Mouse (Mus musculus) CH12.LX (cell line): ENCODE measurements around the gene Cisd3. TPM values are rescaled to one million over a fixed set of nuclear protein-coding genes. Genes with fewer than 3 reads are reported as not detected.

Experiments used
- DNase-seq: peaks from one replicate; pipeline ENCODE4 v3.0.0-alpha.2; 2013; ENCODE audit errors: extremely low read depth
- H3K27ac ChIP-seq: 2 replicates; pipeline ENCODE4 v1.5.1; 2012; ENCODE audit warnings: low read depth, mild to moderate bottlenecking, control low read depth, moderate library complexity; ENCODE audit not compliant: insufficient read depth
- H3K27me3 ChIP-seq: replicated peaks from 2 replicates; pipeline ENCODE3; 2012; ENCODE audit warnings: inconsistent platforms
- H3K36me3 ChIP-seq, 2 experiments: replicated peaks in 1 of 2; 2 replicates each; pipeline versions ENCODE3 to v1.6.1; 2012; ENCODE audit warnings: inconsistent platforms in 1 of 2, low read length in 1 of 2, mild to moderate bottlenecking in 1 of 2, mixed read lengths in 1 of 2, moderate library complexity in 1 of 2; ENCODE audit not compliant: control insufficient read depth in 1 of 2, insufficient read depth in 1 of 2
- H3K4me1 ChIP-seq, 2 experiments: 2 replicates each; pipeline ENCODE4 v1.6.1; 2012; ENCODE audit warnings: inconsistent platforms in 1 of 2, moderate library complexity in 1 of 2; ENCODE audit not compliant: insufficient read depth in 2 of 2, control insufficient read depth in 1 of 2
- H3K4me2 ChIP-seq: 2 replicates; pipeline ENCODE4 v1.6.1; 2012; ENCODE audit warnings: low read depth, mild to moderate bottlenecking, control low read depth; ENCODE audit not compliant: poor library complexity, insufficient read depth, severe bottlenecking
- H3K4me3 ChIP-seq, 3 experiments: fragments of 150-350 bp in 1 of 3; sonication (generic) in 1 of 3; replicated peaks in 1 of 3; 2 replicates each; pipeline versions ENCODE3 to v1.5.1; 2011 to 2012; ENCODE audit warnings: low read depth in 2 of 3, low read length in 2 of 3, mild to moderate bottlenecking in 2 of 3, moderate library complexity in 2 of 3, control low read depth in 1 of 3, improper control_type of control experiment in 1 of 3, inconsistent platforms in 1 of 3, mixed read lengths in 1 of 3; ENCODE audit not compliant: poor library complexity in 1 of 3
- H3K79me2 ChIP-seq: replicated peaks from 2 replicates; pipeline ENCODE4 v1.6.1; 2012; ENCODE audit warnings: mild to moderate bottlenecking, moderate library complexity; ENCODE audit not compliant: control insufficient read depth, poor library complexity, insufficient read depth, severe bottlenecking; ENCODE audit errors: extremely low read depth
- H3K9ac ChIP-seq: 2 replicates; pipeline ENCODE4 v1.6.1; 2012; ENCODE audit warnings: low read depth, mild to moderate bottlenecking, control low read depth, moderate library complexity; ENCODE audit not compliant: insufficient read depth
- H3K9me3 ChIP-seq: replicated peaks from 2 replicates; pipeline ENCODE3; 2012; ENCODE audit warnings: low read length, inconsistent platforms, mixed read lengths
- BHLHE40 ChIP-seq: IDR thresholded peaks from 2 replicates; pipeline ENCODE4 v1.6.1; 2011; ENCODE audit warnings: mild to moderate bottlenecking, low read depth, low read length, improper control_type of control experiment
- CHD1 ChIP-seq: IDR thresholded peaks from 2 replicates; pipeline ENCODE4 v1.6.1; 2012; ENCODE audit warnings: low read depth, low read length, improper control_type of control experiment, inconsistent platforms
- CHD2 ChIP-seq: IDR thresholded peaks from 2 replicates; pipeline ENCODE4 v1.6.1; 2011; ENCODE audit warnings: low read length, improper control_type of control experiment
- CTCF ChIP-seq, 2 experiments: IDR thresholded peaks in 1 of 2; conservative IDR thresholded peaks in 1 of 2; 2 replicates each; pipeline ENCODE4 v1.5.1; 2011 to 2012; ENCODE audit warnings: low read depth in 2 of 2, low read length in 2 of 2, improper control_type of control experiment in 1 of 2, inconsistent platforms in 1 of 2, mild to moderate bottlenecking in 1 of 2, moderate library complexity in 1 of 2
- E2F4 ChIP-seq: IDR thresholded peaks from 2 replicates; pipeline ENCODE4 v1.6.1; 2011; ENCODE audit warnings: low read depth, low read length, improper control_type of control experiment; ENCODE audit not compliant: insufficient replicate concordance
- ELF1 ChIP-seq: IDR thresholded peaks from 2 replicates; pipeline ENCODE4 v1.6.1; 2014; ENCODE audit warnings: low read depth, mild to moderate bottlenecking, inconsistent platforms, low read length, improper control_type of control experiment
- EP300 ChIP-seq: IDR thresholded peaks from 2 replicates; pipeline ENCODE4 v1.6.1; 2011; ENCODE audit warnings: low read length, improper control_type of control experiment
- ETS1 ChIP-seq: conservative IDR thresholded peaks from 2 replicates; pipeline ENCODE4 v1.6.1; 2012; ENCODE audit warnings: low read depth, mild to moderate bottlenecking, inconsistent platforms, low read length, improper control_type of control experiment, moderate library complexity
- HCFC1 ChIP-seq: IDR thresholded peaks from 2 replicates; pipeline ENCODE4 v1.6.1; 2012; ENCODE audit warnings: low read depth, mild to moderate bottlenecking, inconsistent platforms, low read length, improper control_type of control experiment
- IRF4 ChIP-seq: IDR thresholded peaks from 2 replicates; pipeline ENCODE4 v1.6.1; 2014; ENCODE audit warnings: low read depth, mild to moderate bottlenecking, inconsistent platforms, low read length, improper control_type of control experiment
- JUN ChIP-seq: IDR thresholded peaks from 2 replicates; pipeline ENCODE4 v1.6.1; 2011; ENCODE audit warnings: low read depth, mild to moderate bottlenecking, low read length, improper control_type of control experiment, moderate library complexity; ENCODE audit not compliant: insufficient read depth
- KAT2A ChIP-seq: IDR thresholded peaks from 2 replicates; pipeline ENCODE4 v1.6.1; 2012; ENCODE audit warnings: low read length, improper control_type of control experiment, inconsistent platforms; ENCODE audit not compliant: insufficient replicate concordance
- MAFK ChIP-seq: IDR thresholded peaks from 2 replicates; pipeline ENCODE4 v1.6.1; 2011; ENCODE audit warnings: low read length, improper control_type of control experiment; ENCODE audit not compliant: insufficient replicate concordance
- MAX ChIP-seq: IDR thresholded peaks from 2 replicates; pipeline ENCODE4 v1.6.1; 2011; ENCODE audit warnings: low read length, improper control_type of control experiment
- MEF2A ChIP-seq: IDR thresholded peaks from 2 replicates; pipeline ENCODE4 v1.6.1; 2014; ENCODE audit warnings: low read depth, mild to moderate bottlenecking, inconsistent platforms, low read length, improper control_type of control experiment, borderline replicate concordance
- MYC ChIP-seq: IDR thresholded peaks from 2 replicates; pipeline ENCODE4 v1.6.1; 2011; ENCODE audit warnings: low read depth, mild to moderate bottlenecking, improper control_type of control experiment, low read length
- NELFE ChIP-seq: IDR thresholded peaks from 2 replicates; pipeline ENCODE4 v1.6.1; 2011; ENCODE audit warnings: low read depth, low read length, improper control_type of control experiment
- NRF1 ChIP-seq: IDR thresholded peaks from 2 replicates; pipeline ENCODE4 v1.6.1; 2014; ENCODE audit warnings: low read depth, mild to moderate bottlenecking, inconsistent platforms, low read length, improper control_type of control experiment, moderate library complexity
- PAX5 ChIP-seq: IDR thresholded peaks from 2 replicates; pipeline ENCODE4 v1.6.1; 2012; ENCODE audit warnings: low read length, inconsistent platforms, mixed read lengths
- POLR2A ChIP-seq: IDR thresholded peaks from 2 replicates; pipeline ENCODE4 v1.6.1; 2011; ENCODE audit warnings: low read depth, mild to moderate bottlenecking, improper control_type of control experiment, low read length
- POLR2AphosphoS2 ChIP-seq: IDR thresholded peaks from 2 replicates; pipeline ENCODE4 v1.6.1; 2011; ENCODE audit warnings: low read depth, low read length, improper control_type of control experiment
- RAD21 ChIP-seq: IDR thresholded peaks from 2 replicates; pipeline ENCODE4 v1.6.1; 2011; ENCODE audit warnings: low read depth, mild to moderate bottlenecking, low read length, improper control_type of control experiment, moderate library complexity
- SIN3A ChIP-seq: IDR thresholded peaks from 2 replicates; pipeline ENCODE4 v1.6.1; 2012; ENCODE audit warnings: low read length, improper control_type of control experiment, inconsistent platforms
- SMC3 ChIP-seq: IDR thresholded peaks from 2 replicates; pipeline ENCODE4 v1.6.1; 2011; ENCODE audit warnings: low read depth, low read length, improper control_type of control experiment
- TCF12 ChIP-seq: IDR thresholded peaks from 2 replicates; pipeline ENCODE4 v1.6.1; 2014; ENCODE audit warnings: low read depth, mild to moderate bottlenecking, inconsistent platforms, low read length, improper control_type of control experiment
- UBTF ChIP-seq: IDR thresholded peaks from 2 replicates; pipeline ENCODE4 v1.6.1; 2012; ENCODE audit warnings: low read depth, mild to moderate bottlenecking, inconsistent platforms, low read length, improper control_type of control experiment, moderate library complexity
- USF1 ChIP-seq: IDR thresholded peaks from 2 replicates; pipeline ENCODE4 v1.6.1; 2014; ENCODE audit warnings: low read depth, mild to moderate bottlenecking, inconsistent platforms, low read length, improper control_type of control experiment
- USF2 ChIP-seq: conservative IDR thresholded peaks from 2 replicates; pipeline ENCODE4 v1.6.1; 2011; ENCODE audit warnings: low read depth, low read length, improper control_type of control experiment
- ZC3H11A ChIP-seq: IDR thresholded peaks from 2 replicates; pipeline ENCODE4 v1.6.1; 2012; ENCODE audit warnings: low read depth, mild to moderate bottlenecking, inconsistent platforms, low read length, improper control_type of control experiment
- ZMIZ1 ChIP-seq: IDR thresholded peaks from 2 replicates; pipeline ENCODE4 v1.6.1; 2012; ENCODE audit warnings: low read depth, mild to moderate bottlenecking, inconsistent platforms, low read length, improper control_type of control experiment
- ZNF384 ChIP-seq: IDR thresholded peaks from 2 replicates; pipeline ENCODE4 v1.6.1; 2012; ENCODE audit warnings: low read depth, low read length, improper control_type of control experiment, inconsistent platforms
- dilution Hi-C: fragments of 300-500 bp; cut with MboI; formaldehyde crosslinking; loops from 2 replicates; pipeline ENCODE4 v1.14.3; 2020; ENCODE audit warnings: low sequenced_read_pairs; ENCODE audit not compliant: extremely low pct_unique_long_range_greater_than_20kb, extremely low pct_ligation_motif_present
- in situ Hi-C: fragments of 300-500 bp; cut with MboI; formaldehyde crosslinking; loops from 3 replicates; pipeline ENCODE4 v1.14.3; 2019; ENCODE audit warnings: low sequenced_read_pairs, low pct_ligation_motif_present, low pct_unique_long_range_greater_than_20kb, mixed read lengths
- polyA plus RNA-seq: library from polyadenylated mRNA; unstranded; fragments of >175 nt; gene quantifications from 2 replicates; pipeline ENCODE4 v1.2.1, GENCODE M21; 2012; ENCODE audit warnings: low read depth; ENCODE audit not compliant: insufficient read length
- total RNA-seq, 2 experiments: library from RNA; depleted of rRNA; stranded (reverse); fragments of 300-350 nt in 1 of 2; fragments of >200 nt in 1 of 2; gene quantifications; 2 replicates each; pipeline ENCODE4 v1.2.3; 2012 to 2014

Cisd3 gene
- total and polyA plus RNA-seq, 3 experiments, result 66.1 to 221 (median 141) TPM

DNA sequence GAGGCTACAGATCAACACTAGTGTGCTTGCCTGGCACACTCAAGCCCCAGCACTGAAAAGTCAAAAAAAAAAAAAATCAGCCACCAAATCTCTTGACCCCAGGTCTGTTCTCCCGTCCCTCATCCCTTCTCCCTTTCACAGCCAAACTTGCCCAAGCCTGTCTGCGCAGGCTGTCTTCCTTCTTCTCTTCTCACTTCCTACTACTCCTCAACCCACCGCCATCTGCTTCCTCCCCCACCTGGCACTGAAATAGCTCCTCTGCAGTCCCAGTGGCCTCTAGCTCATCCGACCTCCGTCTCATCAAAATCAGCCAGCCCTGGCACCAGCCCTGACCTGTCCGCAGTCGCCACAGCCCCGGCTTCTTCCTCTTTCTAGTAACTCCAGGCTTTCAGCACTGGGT, 44.0 kb upstream of the Cisd3 start:
- Histone ChIP-seq H3K27ac (peak overlapping the region; percentile 29; the same call in 1 of the 2 replicates), H3K9me3 (peaks cover 5% of the 10 kb centered on the region), H3K36me3 (no peaks in the 10 kb centered on the region), H3K4me2 (peak overlapping the region; percentile 50; the same call in 1 of the 2 replicates), H3K27me3 (no peaks in the 10 kb centered on the region), H3K4me3 (no peak overlapping the region), H3K9ac (0 out of 2 replicates have a peak overlapping the region, but pooled peaks have one; percentile 10), H3K79me2 (no peaks in the 10 kb centered on the region), H3K4me1 (peaks cover 13 to 23% of the 10 kb centered on the region in 2 experiments)
- in situ Hi-C loops, result no loop called here
- dilution Hi-C loops, result no loop called here
- peak; percentile 66 for DNase-seq
- TF ChIP-seq ZNF384 (peak; percentile 78), USF2 (no peak), NRF1 (peak; percentile 72), CHD2 (peak; percentile 70; the same call in 1 of the 2 replicates), ELF1 (peak; percentile 64), SIN3A (no peak), RAD21 (no peak; the same call in 1 of the 2 replicates), MYC (0 out of 2 replicates have a peak, but pooled peaks have one; percentile 42), MAX (no peak; the same call in 1 of the 2 replicates), UBTF (0 out of 2 replicates have a peak, but pooled peaks have one; percentile 47), IRF4 (peak; percentile 80), EP300 (peak; percentile 75), HCFC1 (no peak), NELFE (no peak), E2F4 (no peak), POLR2AphosphoS2 (no peak), KAT2A (no peak), PAX5 (no peak), SMC3 (peak; percentile 1; the same call in 1 of the 2 replicates), CTCF (conservative IDR thresholded peaks at IDR 0.05 in 1 of 2, IDR thresholded peaks at IDR 0.05 in 1 of 2; ENCODE audit: low read depth in 2 of 2, low read length in 2 of 2) (no peak), USF1 (no peak), ZMIZ1 (no peak), ZC3H11A (no peak), POLR2A (peak; percentile 26; the same call in 1 of the 2 replicates), JUN (no peak), MAFK (no peak), TCF12 (peak; percentile 73), ETS1 (no peak; the same call in 1 of the 2 replicates), CHD1 (no peak), BHLHE40 (peak; percentile 49; the same call in 1 of the 2 replicates), MEF2A (peak; percentile 94)
